Mouse (Mus musculus): ENCODE data around the gene Krt72.

GRCm38 (mm10) chr15:101829441-101829840, 43.2 kb upstream of the Krt72 start:
- no peak for TF ChIP-seq EP300 (IDR thresholded peaks at IDR 0.05; ENCODE audit: low read depth)
- no peak for TF ChIP-seq CTCF (IDR thresholded peaks at IDR 0.05; ENCODE audit: low read depth)
